Mouse (Mus musculus): Measurements from ENCODE around the gene Fam89b. TPM values are rescaled to one million over a fixed set of nuclear protein-coding genes. Genes with fewer than 3 reads are reported as not detected.

The Fam89b gene
- polyA plus RNA-seq, 1 experiment from 2014 or later, result 149 TPM

DNA sequence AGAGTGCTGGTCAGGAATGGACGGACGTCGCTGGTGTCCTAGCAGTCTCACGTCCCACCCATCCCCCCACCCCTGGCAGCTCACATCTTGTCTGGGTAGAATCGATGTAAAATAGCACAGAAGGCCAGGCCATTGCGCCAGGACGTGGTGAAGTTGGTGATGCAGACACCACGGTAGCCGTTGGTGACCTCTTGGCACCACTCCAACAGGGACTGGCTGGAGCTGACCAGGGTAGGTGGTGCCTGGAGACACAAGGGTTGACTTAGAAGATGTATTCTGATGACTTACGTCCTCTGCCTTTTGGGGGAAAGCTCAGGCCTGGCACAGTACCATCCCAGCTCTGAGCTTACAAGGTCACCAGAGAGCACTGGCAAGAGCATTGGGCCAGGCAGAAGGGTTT lies 12.5 kb downstream of the Fam89b start:
- no peaks in the 10 kb centered on the region for H3K27me3 ChIP-seq
- peaks cover 32% of the 10 kb centered on the region for H3K4me1 ChIP-seq (replicated peaks)
- 46% methylated on average over 10 of the region's 10 CpGs for WGBS
- H3K4me2 ChIP-seq, result peak overlapping the region; percentile 52
- no peaks in the 10 kb centered on the region for H3K9me3 ChIP-seq
- ATAC-seq (ENCODE audit: low FRiP score, low read depth), result no peak
- no peak overlapping the region for H3K4me3 ChIP-seq
- H3K9ac ChIP-seq, result no peak overlapping the region
- peak overlapping the region; percentile 26; the same call in 1 of the 2 replicates for H3K27ac ChIP-seq (replicated peaks)
- H3K36me3 ChIP-seq, result peaks cover 40% of the 10 kb centered on the region

DNA sequence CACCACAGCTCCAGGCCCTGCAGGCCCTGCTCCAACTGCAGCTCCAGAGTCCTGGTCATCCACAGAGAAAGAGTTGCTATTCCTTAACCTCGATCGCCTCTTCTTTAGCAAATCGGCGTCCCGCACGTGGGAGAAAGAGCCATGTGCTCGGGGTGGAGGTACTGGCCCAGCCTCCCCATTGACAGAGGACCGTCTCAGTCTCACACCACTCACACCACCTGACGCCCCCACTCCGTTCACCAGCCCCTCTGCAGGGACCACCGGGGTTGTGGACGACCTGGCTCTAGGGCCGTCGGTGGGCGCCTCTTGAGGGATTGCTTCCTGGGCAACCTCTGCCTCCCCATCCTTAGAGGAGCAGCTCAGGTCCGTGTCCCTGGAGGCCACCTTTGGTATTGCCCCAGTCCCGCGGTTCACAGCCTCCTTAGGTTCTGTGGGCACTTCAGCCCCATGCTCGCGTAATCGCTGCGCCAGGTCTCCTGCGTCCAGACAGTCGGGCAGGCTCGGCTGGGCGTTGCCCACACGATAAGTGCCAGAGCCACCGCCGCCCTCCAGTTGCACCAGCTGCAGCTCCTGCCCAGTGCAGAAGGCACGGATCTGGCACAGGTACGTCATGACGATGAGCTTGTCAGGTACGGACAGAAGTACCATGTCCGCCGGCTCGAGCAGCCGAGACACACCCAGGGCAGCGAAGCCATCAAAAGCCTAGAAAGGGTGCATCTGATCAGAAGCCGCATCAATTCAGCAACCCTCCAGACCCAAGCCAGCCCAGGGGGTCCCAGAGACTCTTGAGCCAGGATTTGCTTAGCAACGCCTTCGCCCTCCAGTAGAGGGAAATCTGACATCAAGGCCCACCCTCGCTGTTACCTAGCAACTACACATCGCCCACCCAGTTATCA lies 13.4 kb downstream of the Fam89b start:
- Histone ChIP-seq H3K4me1 (replicated peaks) (peaks cover 32% of the 10 kb centered on the region), H3K27ac (replicated peaks) (peak overlapping the region; percentile 31; the same call in 1 of the 2 replicates), H3K4me3 (peak overlapping the region; percentile 28), H3K27me3 (no peaks in the 10 kb centered on the region), H3K4me2 (peak overlapping the region; percentile 52), H3K36me3 (peaks cover 34% of the 10 kb centered on the region), H3K9me3 (no peaks in the 10 kb centered on the region), H3K9ac (peak overlapping the region; percentile 31)
- peak; percentile 57 for ATAC-seq (ENCODE audit: low FRiP score, low read depth)
- WGBS, result 21% methylated on average over 43 of the region's 43 CpGs

DNA sequence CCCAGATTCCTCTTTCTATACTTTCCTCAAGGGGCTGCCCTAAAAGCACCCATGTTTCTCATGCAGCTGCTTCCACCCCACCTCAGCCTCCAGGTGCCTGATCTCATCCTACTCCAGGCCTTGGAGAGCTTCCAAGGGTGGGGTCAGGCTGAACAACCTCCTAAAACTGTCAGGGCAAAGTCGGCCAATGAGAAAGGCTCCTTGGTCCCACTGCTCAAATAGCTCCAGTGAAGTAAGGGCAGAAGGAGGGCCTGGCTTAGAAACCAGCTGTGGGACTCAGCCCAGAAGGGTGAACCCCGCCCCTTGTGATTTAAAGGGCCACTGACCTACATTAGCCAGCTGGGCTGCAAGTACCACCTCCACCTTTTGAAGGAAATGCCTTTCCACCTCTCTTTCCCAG lies 15.7 kb downstream of the Fam89b start:
- Histone ChIP-seq H3K4me2 (peak overlapping the region; percentile 33), H3K9ac (no peak overlapping the region), H3K27ac (replicated peaks) (no peak overlapping the region), H3K27me3 (no peaks in the 10 kb centered on the region), H3K36me3 (peaks cover 35% of the 10 kb centered on the region), H3K4me1 (replicated peaks) (peaks cover 32% of the 10 kb centered on the region), H3K9me3 (no peaks in the 10 kb centered on the region), H3K4me3 (no peak overlapping the region)
- 19% methylated on average over 2 of the region's 2 CpGs for WGBS
- ATAC-seq (ENCODE audit: low FRiP score, low read depth), result no peak

DNA sequence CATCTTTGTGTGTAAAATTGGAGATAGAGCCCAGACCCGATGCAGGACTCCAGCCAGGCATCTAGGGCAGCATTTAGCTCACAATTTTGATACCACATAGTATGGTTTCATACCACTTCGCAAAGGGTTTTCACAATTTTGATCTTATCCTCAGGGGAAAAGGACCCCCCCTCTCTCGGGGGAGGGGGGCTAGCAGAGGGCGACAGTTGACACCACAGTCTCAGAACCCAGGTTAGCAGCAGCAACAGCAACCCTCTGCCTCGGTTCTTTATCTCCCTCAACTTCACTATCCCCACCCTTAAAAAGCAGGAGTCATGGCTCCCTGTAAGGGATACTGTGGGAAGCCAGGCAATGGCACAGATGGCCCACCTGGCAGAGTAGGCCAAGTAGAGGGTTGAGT lies 16.2 kb downstream of the Fam89b start:
- 80% methylated on average over 5 of the region's 5 CpGs for WGBS
- 0 out of 2 replicates have a peak overlapping the region, but pooled peaks have one; percentile 7 for H3K9ac ChIP-seq
- ATAC-seq (ENCODE audit: low FRiP score, low read depth), result no peak
- H3K27me3 ChIP-seq, result no peaks in the 10 kb centered on the region
- H3K4me3 ChIP-seq, result no peak overlapping the region
- H3K9me3 ChIP-seq, result no peaks in the 10 kb centered on the region
- peaks cover 35% of the 10 kb centered on the region for H3K36me3 ChIP-seq
- no peak overlapping the region for H3K27ac ChIP-seq (replicated peaks)
- H3K4me2 ChIP-seq, result peak overlapping the region; percentile 33
- peaks cover 32% of the 10 kb centered on the region for H3K4me1 ChIP-seq (replicated peaks)

- 91% methylated on average over 14 of the region's 14 CpGs for WGBS
- Histone ChIP-seq H3K4me3 (no peak overlapping the region), H3K9ac (no peak overlapping the region), H3K4me2 (no peak overlapping the region), H3K36me3 (peaks cover 38% of the 10 kb centered on the region), H3K27ac (replicated peaks) (no peak overlapping the region), H3K27me3 (no peaks in the 10 kb centered on the region), H3K9me3 (no peaks in the 10 kb centered on the region), H3K4me1 (replicated peaks) (peaks cover 29% of the 10 kb centered on the region)
- ATAC-seq (ENCODE audit: low FRiP score, low read depth), result no peak
Measured at GRCm38 (mm10) chr19:5711907-5712460, 17.5 kb downstream of the Fam89b start.

DNA sequence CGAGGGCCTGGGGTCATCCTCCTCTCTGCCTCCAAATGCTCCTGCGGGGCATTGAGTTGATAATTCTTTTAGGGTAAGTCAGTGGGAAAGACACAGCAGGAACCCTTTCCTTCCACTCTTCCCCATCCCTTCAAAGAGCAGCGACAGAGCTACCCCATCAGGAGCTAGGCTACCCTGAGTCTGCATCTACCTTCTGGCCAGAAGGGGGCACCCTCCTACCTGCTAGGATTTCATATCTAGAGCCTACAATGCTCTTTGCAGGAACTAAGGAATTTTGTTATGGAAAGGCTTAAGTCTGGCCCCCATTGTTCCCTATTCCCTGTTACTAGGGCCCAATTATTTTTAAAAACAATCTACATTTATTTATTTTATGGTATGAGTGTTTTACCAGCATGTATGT lies 18.2 kb downstream of the Fam89b start:
- no peak overlapping the region for H3K9ac ChIP-seq
- 12% methylated on average over 3 of the region's 3 CpGs for WGBS
- peaks cover 22% of the 10 kb centered on the region for H3K4me1 ChIP-seq (replicated peaks)
- no peaks in the 10 kb centered on the region for H3K9me3 ChIP-seq
- peaks cover 38% of the 10 kb centered on the region for H3K36me3 ChIP-seq
- no peak overlapping the region for H3K27ac ChIP-seq (replicated peaks)
- ATAC-seq (ENCODE audit: low FRiP score, low read depth), result no peak
- no peak overlapping the region for H3K4me2 ChIP-seq
- H3K27me3 ChIP-seq, result no peaks in the 10 kb centered on the region
- H3K4me3 ChIP-seq, result no peak overlapping the region

DNA sequence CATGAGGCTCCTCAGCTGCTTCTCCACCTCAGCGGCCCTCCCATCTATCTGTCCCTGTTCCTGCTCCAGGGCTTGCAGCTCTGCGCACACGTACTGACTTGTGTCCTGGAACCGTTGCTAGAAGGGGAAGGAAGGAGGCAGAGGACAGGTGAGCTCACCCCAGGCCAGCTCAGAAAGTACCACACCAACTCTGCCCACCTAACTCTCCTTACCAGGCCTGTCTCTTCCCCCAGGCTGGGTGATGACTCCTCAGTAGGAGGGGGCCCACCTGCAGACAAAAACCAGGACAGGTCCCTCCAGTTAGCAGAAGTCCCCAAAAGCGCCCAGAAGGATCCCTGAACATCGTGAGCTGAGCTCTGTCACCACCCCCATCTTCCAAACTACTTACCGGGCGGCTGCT lies 18.9 kb downstream of the Fam89b start:
- no peak overlapping the region for H3K4me3 ChIP-seq
- no peak overlapping the region for H3K4me2 ChIP-seq
- 80% methylated on average over 8 of the region's 8 CpGs for WGBS
- no peaks in the 10 kb centered on the region for H3K9me3 ChIP-seq
- ATAC-seq (ENCODE audit: low FRiP score, low read depth), result no peak
- H3K4me1 ChIP-seq (replicated peaks), result peaks cover 16% of the 10 kb centered on the region
- no peak overlapping the region for H3K27ac ChIP-seq (replicated peaks)
- H3K9ac ChIP-seq, result no peak overlapping the region
- H3K27me3 ChIP-seq, result no peaks in the 10 kb centered on the region
- peaks cover 38% of the 10 kb centered on the region for H3K36me3 ChIP-seq

GRCm38 (mm10) chr19:5710068-5710467 lies 19.4 kb downstream of the Fam89b start:
- Histone ChIP-seq H3K4me3 (no peak overlapping the region), H3K36me3 (peaks cover 38% of the 10 kb centered on the region), H3K9ac (no peak overlapping the region), H3K4me2 (no peak overlapping the region), H3K9me3 (no peaks in the 10 kb centered on the region), H3K4me1 (replicated peaks) (peaks cover 11% of the 10 kb centered on the region), H3K27ac (replicated peaks) (no peak overlapping the region), H3K27me3 (no peaks in the 10 kb centered on the region)
- ATAC-seq (ENCODE audit: low FRiP score, low read depth), result no peak
- 86% methylated on average over 6 of the region's 6 CpGs for WGBS

GRCm38 (mm10) chr19:5704801-5705571 lies 24.5 kb downstream of the Fam89b start:
- WGBS, result 54% methylated on average over 10 of the region's 10 CpGs
- Histone ChIP-seq H3K9ac (no peak overlapping the region), H3K27ac (replicated peaks) (no peak overlapping the region), H3K36me3 (peaks cover 58% of the 10 kb centered on the region), H3K4me2 (no peak overlapping the region), H3K9me3 (no peaks in the 10 kb centered on the region), H3K4me3 (no peak overlapping the region), H3K27me3 (no peaks in the 10 kb centered on the region), H3K4me1 (replicated peaks) (peaks cover 4% of the 10 kb centered on the region; the same call in 1 of the 2 replicates)
- no peak for ATAC-seq (ENCODE audit: low FRiP score, low read depth)

DNA sequence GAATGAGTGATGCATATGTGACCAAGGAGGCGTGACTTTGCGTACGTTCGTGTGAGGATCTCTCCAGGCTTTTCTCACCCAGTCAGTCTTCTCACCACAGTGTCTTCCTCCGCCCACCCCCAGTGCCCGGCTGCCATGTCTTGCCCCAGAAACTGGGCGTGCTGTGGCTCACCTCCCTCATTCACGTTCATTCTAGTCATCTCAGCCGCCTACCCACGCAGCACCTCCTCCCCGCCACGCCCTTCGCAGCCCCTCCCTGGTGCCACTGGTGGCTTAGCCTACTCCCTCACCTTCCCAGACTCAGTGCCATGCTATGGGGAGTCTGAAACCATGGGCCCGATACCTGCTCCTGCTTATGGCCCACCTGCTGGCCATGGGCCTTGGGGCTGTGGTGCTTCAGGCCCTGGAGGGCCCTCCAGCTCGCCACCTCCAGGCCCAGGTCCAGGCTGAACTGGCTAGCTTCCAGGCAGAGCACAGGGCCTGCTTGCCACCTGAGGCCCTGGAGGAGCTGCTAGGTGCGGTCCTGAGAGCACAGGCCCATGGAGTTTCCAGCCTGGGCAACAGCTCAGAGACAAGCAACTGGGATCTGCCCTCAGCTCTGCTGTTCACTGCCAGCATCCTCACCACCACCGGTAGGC lies 25.2 kb downstream of the Fam89b start, which contains the start of gene Kcnk7:
Gene Kcnk7, plus strand, starts transcription at position 205 of the 638 bp plus-strand sequence.
- 0 out of 2 replicates have a peak, but pooled peaks have one; percentile 8 for ATAC-seq (ENCODE audit: low FRiP score, low read depth)
- H3K27ac ChIP-seq (replicated peaks), result no peak within 1 kb of the TSS

GRCm38 (mm10) chr19:5695849-5696462 lies 33.5 kb downstream of the Fam89b start:
- WGBS, result 10% methylated on average over 41 of the region's 41 CpGs
- peak overlapping the region; percentile 21; the same call in 1 of the 2 replicates for H3K9ac ChIP-seq
- peaks cover 29% of the 10 kb centered on the region for H3K36me3 ChIP-seq
- H3K4me1 ChIP-seq (replicated peaks), result peaks cover 37% of the 10 kb centered on the region
- no peaks in the 10 kb centered on the region for H3K27me3 ChIP-seq
- H3K9me3 ChIP-seq, result no peaks in the 10 kb centered on the region
- H3K4me2 ChIP-seq, result peak overlapping the region; percentile 53
- H3K4me3 ChIP-seq, result peak overlapping the region; percentile 35
- 0 out of 2 replicates have a peak, but pooled peaks have one; percentile 47 for ATAC-seq (ENCODE audit: low FRiP score, low read depth)
- no peak overlapping the region for H3K27ac ChIP-seq (replicated peaks)

More for the DNA sequence above, 25.2 kb downstream of the Fam89b start, which contains the start of gene Kcnk7:
- H3K9ac ChIP-seq, result no peak within 1 kb of the TSS
- no peak within 1 kb of the TSS for H3K4me3 ChIP-seq
- no peaks in the 10 kb centered on the region for H3K27me3 ChIP-seq
- WGBS, result 81% methylated on average over 17 of the region's 17 CpGs
- H3K4me2 ChIP-seq, result no peak within 1 kb of the TSS
- peaks cover 4% of the 10 kb centered on the region; the same call in 1 of the 2 replicates for H3K4me1 ChIP-seq (replicated peaks)
- H3K36me3 ChIP-seq, result peaks cover 55% of the 10 kb centered on the region
- H3K9me3 ChIP-seq, result no peaks in the 10 kb centered on the region

Measured in hindbrain, embryonic 15.5 days (tissue).